Mouse (Mus musculus) forebrain, postnatal 0 days (tissue): Measurements from ENCODE around the gene Klrb1c. TPM values are rescaled to one million over a fixed set of nuclear protein-coding genes. Genes with fewer than 3 reads are reported as not detected.
"Not testable (repeated sequence)": the region's sequence is repeated elsewhere in the genome, so short reads cannot be mapped to it uniquely, and the experiment has no call there.

Experiments used
- ATAC-seq: fragments of 200-750 bp; cut with Nextera tagmentation; 2 replicates; pipeline ENCODE4 v1.8.0; 2017; ENCODE audit warnings: mild to moderate bottlenecking, moderate library complexity
- DNase-seq: peaks from one replicate; pipeline ENCODE4 v3.0.0-alpha.2; 2015
- H3K27ac ChIP-seq: fragments of 300-500 bp; sonication (generic); 2 replicates; pipeline ENCODE4 v1.5.1; 2014; ENCODE audit warnings: low read depth, mild to moderate bottlenecking, antibody characterized with exemption, low read length, moderate library complexity, mixed read lengths
- H3K27me3 ChIP-seq: fragments of 300-500 bp; sonication (generic); 2 replicates; pipeline ENCODE4 v1.6.1; 2014; ENCODE audit warnings: mild to moderate bottlenecking, low read length, mixed read lengths; ENCODE audit not compliant: insufficient read depth
- H3K36me3 ChIP-seq: fragments of 300-500 bp; sonication (generic); 2 replicates; pipeline ENCODE4 v1.6.1; 2014; ENCODE audit warnings: mild to moderate bottlenecking, moderate library complexity; ENCODE audit not compliant: insufficient read depth
- H3K4me1 ChIP-seq: fragments of 300-500 bp; sonication (generic); 2 replicates; pipeline ENCODE4 v1.6.1; 2014; ENCODE audit warnings: antibody characterized with exemption; ENCODE audit not compliant: insufficient read depth
- H3K4me2 ChIP-seq: fragments of 300-500 bp; sonication (generic); 2 replicates; pipeline ENCODE4 v1.6.1; 2014; ENCODE audit warnings: low read depth, mild to moderate bottlenecking, moderate library complexity
- H3K4me3 ChIP-seq: fragments of 300-500 bp; sonication (generic); 2 replicates; pipeline ENCODE4 v1.5.1; 2014; ENCODE audit warnings: low read depth, low read length, mixed read lengths
- H3K9ac ChIP-seq: fragments of 300-500 bp; sonication (generic); 2 replicates; pipeline ENCODE4 v1.6.1; 2014; ENCODE audit warnings: mild to moderate bottlenecking
- H3K9me3 ChIP-seq: fragments of 300-500 bp; sonication (generic); 2 replicates; pipeline ENCODE4 v1.6.1; 2016; ENCODE audit warnings: low read length
- CTCF ChIP-seq: sonication (generic); IDR thresholded peaks from 2 replicates; pipeline ENCODE4 v1.5.1; 2016; ENCODE audit warnings: antibody characterized with exemption, control low read depth, low read depth
- WGBS: fragments of 180-500 bp; shearing (Covaris S2); extraction: QIAGEN DNeasy Blood & Tissue Kit; methylation state at CpG from one replicate; pipeline ENCODE4 v1.1.7; 2014; 5-methylcytosine and 5-hydroxymethylcytosine counted together
- polyA plus RNA-seq: library from polyadenylated mRNA; unstranded; fragments of >200 nt; fragmentation: Nextera tagmentation; extraction: Ambion mirVana; gene quantifications from 2 replicates; pipeline ENCODE4 v1.2.1, GENCODE M21; 2015
- total RNA-seq: library from RNA; depleted of rRNA; stranded (reverse); fragments of >200 nt; gene quantifications from 2 replicates; pipeline ENCODE4 v1.2.3, GENCODE M21; 2014

Klrb1c gene
- total and polyA plus RNA-seq, 2 experiments from 2014 or later, result 0.24 TPM

GRCm38 (mm10) chr6:128802999-128803857 lies 14.2 kb upstream of the Klrb1c start:
- Histone ChIP-seq H3K9ac (peak overlapping the region; percentile 62), H3K4me2 (peak overlapping the region; percentile 55), H3K9me3 (no peaks in the 10 kb centered on the region), H3K4me3 (peak overlapping the region; percentile 45), H3K36me3 (no peaks in the 10 kb centered on the region), H3K27me3 (no peaks in the 10 kb centered on the region), H3K4me1 (no peaks in the 10 kb centered on the region), H3K27ac (peak overlapping the region; percentile 82)
- DNase-seq (peak; percentile 100), ATAC-seq (peak; percentile 92)
- 6% methylated on average over 26 of the region's 26 CpGs for WGBS
- peak; percentile 99 for TF ChIP-seq CTCF

GRCm38 (mm10) chr6:128802557-128802956 lies 13.5 kb upstream of the Klrb1c start:
- Histone ChIP-seq H3K4me2 (peak overlapping the region; percentile 55), H3K9me3 (no peaks in the 10 kb centered on the region), H3K27me3 (no peaks in the 10 kb centered on the region), H3K9ac (peak overlapping the region; percentile 62), H3K4me1 (no peaks in the 10 kb centered on the region), H3K4me3 (peak overlapping the region; percentile 45), H3K27ac (peak overlapping the region; percentile 82), H3K36me3 (no peaks in the 10 kb centered on the region)
- no peak for DNase-seq
- TF ChIP-seq CTCF, result no peak
- ATAC-seq, result peak; percentile 42
- WGBS, result 7% methylated on average over 10 of the region's 10 CpGs

- 77% methylated on average over 5 of the region's 5 CpGs for WGBS
- not testable (repeated sequence) for H3K9ac ChIP-seq, ATAC-seq, H3K27ac ChIP-seq, H3K4me3 ChIP-seq, H3K36me3 ChIP-seq, H3K4me1 ChIP-seq, H3K9me3 ChIP-seq, H3K27me3 ChIP-seq, DNase-seq
- H3K4me2 ChIP-seq, result 0 out of 2 replicates have a peak overlapping the region, but pooled peaks have one; percentile 10
These were observed 11.7 kb upstream of the Klrb1c start for GRCm38 (mm10) chr6:128800696-128801095.

- Histone ChIP-seq H3K4me2 (peak overlapping the region; percentile 45), H3K27me3 (no peaks in the 10 kb centered on the region), H3K9me3 (no peaks in the 10 kb centered on the region), H3K27ac (peak overlapping the region; percentile 91), H3K36me3 (no peaks in the 10 kb centered on the region), H3K4me3 (peak overlapping the region; percentile 61), H3K9ac (peak overlapping the region; percentile 74), H3K4me1 (no peaks in the 10 kb centered on the region)
- ATAC-seq (no peak), DNase-seq (no peak)
- WGBS, result 17% methylated on average over 7 of the region's 7 CpGs
- TF ChIP-seq CTCF, result 0 out of 2 replicates have a peak, but pooled peaks have one; percentile 17
These were observed 10.9 kb upstream of the Klrb1c start for GRCm38 (mm10) chr6:128799896-128800270.

- H3K27me3 ChIP-seq, H3K36me3 ChIP-seq, H3K4me1 ChIP-seq, H3K9me3 ChIP-seq: not testable (repeated sequence)
- peak overlapping the region; percentile 74 for H3K9ac ChIP-seq
- peak overlapping the region; percentile 91 for H3K27ac ChIP-seq
- DNase-seq (peak; percentile 98), ATAC-seq (peak; percentile 59)
- whole genome bisulfite sequencing, result 1% methylated on average over 49 of the region's 49 CpGs
- peak overlapping the region; percentile 52 for H3K4me2 ChIP-seq
- H3K4me3 ChIP-seq, result peak overlapping the region; percentile 61
- TF ChIP-seq CTCF, result peak; percentile 86
These were observed 10.3 kb upstream of the Klrb1c start for GRCm38 (mm10) chr6:128799144-128799895.

GRCm38 (mm10) chr6:128798772-128799143 lies 9.7 kb upstream of the Klrb1c start:
- not testable (repeated sequence) for H3K36me3 ChIP-seq, H3K9me3 ChIP-seq, H3K4me1 ChIP-seq, H3K27me3 ChIP-seq
- under 1% methylated on average over 20 of the region's 20 CpGs for WGBS
- Histone ChIP-seq H3K4me2 (peak overlapping the region; percentile 52), H3K27ac (peak overlapping the region; percentile 91), H3K4me3 (peak overlapping the region; percentile 61), H3K9ac (peak overlapping the region; percentile 74)
- peak; percentile 34 for ATAC-seq
- DNase-seq, result peak; percentile 92
